Mouse (Mus musculus) urinary bladder, adult 18-20 months (tissue): Measurements from ENCODE around the gene Fgf7.

Experiments
- DNase-seq, 2 experiments: peaks; one replicate each; pipeline ENCODE4 v3.0.0; 2022; ENCODE audit warnings: low spot score in 2 of 2, mixed read lengths in 2 of 2

Fgf7 gene

DNA sequence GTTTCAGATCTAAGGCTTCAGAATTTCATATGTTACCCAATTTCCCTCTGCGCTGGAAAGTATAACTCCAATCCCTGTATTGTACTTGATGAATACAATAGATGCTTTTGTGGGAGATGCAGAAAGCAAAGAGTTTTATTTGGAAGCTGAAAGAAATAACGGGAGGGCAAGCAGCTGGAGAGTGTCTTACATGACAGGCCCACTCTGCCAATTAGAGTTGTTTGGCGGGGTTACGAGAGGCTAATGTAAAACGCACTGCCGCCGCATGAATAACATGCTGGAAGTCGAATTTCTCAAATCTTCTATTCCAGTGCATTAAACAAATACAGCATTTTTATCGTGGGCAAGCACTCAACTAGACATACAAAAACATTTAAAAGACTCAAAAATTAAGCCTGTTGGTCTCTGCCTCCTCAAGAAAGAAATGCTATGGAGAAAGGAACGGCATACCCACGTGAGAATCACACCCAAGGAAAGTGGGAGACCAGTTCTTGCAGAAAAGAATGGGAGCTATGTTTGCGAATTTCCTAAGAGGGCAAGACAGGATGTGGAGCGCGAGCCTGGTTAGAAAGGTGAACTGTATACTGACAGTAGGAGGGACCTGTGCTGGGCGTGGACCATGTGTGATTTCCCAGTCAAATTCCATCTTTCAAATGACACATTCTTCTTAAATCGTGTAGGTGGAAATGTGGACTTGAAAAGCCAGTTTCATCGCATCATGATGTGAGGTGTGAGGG, 26.7 kb downstream of the Fgf7 start:
- DNase-seq = no peak

DNA sequence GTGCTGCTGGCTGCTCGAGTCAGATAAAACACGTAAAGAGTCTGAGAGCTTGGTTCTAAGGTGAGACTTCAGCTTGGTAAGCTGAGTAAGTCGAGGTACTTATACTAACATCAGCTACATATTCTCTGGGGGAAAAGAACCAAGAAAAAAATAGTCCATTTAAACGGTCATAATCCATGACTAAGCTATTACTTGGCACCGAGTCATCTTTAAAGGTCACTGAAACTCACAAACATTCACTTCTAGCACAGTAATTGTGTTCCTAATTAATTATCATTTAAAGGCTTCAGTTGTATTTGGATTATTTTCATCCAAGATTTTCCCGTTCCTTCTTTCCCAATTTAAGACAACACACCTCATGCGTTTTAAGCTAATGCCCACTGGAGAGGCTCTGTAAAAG, 28.4 kb downstream of the Fgf7 start:
- no peak for DNase-seq

DNA sequence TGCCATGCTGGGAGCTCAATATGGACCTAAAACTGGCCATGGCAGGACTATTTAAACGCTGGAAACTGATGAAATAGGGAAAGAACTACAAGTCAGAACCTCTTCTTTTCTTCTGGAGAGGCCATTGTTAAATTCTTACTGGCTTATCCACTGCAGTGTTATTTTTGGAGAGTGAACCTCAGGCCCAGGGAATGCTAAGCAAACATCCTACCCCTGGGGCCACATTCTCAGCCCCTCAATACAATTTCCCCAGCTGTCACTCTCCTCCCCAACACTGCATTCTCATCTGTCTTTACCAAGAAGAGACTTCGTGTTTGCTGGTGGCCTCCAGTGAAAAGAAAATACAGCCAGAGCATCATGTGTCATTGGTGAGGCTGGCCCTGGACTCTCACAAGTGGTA, 30.4 kb downstream of the Fgf7 start:
- no peak for DNase-seq

- DNase-seq = no peak
Observed at GRCm38 (mm10) chr2:126065303-126065856, 30.9 kb downstream of the Fgf7 start.

GRCm38 (mm10) chr2:126069740-126070139, 35.3 kb downstream of the Fgf7 start:
- DNase-seq = no peak

GRCm38 (mm10) chr2:126073744-126074143, 39.3 kb downstream of the Fgf7 start:
- no peak for DNase-seq

DNA sequence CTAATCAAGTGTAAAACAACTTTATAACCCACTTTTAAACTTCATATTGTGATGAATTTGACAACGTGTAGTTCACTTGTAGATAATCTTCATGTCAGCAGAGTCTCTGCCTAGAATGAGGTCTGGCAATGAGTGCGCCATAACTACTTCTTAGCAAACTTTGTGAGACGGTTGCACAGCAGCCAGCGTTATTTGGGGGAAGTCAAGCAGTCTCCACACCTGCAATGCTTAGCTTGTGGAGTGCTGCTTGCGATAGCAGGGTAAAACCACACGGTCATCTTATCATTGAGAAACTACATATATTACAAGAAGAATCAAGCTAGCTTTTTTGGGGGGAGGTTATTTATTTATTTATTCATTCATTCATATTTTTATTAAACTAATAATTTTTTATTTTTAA, 42.0 kb downstream of the Fgf7 start:
- no peak for DNase-seq

DNA sequence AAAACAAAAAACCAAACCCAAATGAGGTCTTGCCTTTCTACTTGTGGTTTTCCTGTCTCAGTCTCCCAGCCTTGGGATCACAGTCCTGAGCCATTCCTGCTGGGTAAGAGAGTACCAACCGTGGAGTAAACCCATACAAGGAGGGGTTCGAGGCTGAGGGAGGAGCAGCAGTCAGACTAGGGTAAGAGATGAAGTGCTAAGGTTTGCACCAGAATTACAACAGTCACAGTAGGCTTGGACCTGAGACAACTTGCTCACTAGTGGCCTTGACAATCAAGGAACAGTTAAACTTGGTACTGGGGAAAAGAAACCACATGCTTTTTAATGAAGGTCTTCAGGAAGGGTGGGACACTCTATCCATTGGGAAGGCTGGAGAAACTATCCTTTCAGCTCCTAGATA, 44.6 kb downstream of the Fgf7 start:
- DNase-seq = no peak

- DNase-seq = no peak
Observed at GRCm38 (mm10) chr2:126084326-126084725, 49.9 kb downstream of the Fgf7 start.

GRCm38 (mm10) chr2:126086187-126086586, 51.7 kb downstream of the Fgf7 start:
- DNase-seq = no peak

DNA sequence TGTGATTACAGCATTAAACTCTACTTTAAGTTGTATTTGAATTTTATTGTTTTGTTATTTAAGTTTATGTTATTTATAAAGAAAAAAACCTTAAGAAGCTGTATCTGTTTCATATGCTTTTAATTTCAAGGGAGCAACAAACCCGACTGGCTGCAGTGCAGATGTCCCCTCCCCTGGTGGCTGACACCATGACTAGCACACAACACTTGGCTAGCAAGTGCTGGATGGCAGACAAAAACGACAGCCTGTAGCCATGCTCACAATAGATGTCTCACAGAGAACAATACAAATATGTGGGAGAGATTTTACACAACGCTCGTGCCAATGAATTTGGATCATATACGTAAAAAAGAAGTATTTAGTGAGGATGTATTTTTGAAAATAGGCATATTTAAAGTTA, 56.0 kb downstream of the Fgf7 start:
- no peak for DNase-seq

DNA sequence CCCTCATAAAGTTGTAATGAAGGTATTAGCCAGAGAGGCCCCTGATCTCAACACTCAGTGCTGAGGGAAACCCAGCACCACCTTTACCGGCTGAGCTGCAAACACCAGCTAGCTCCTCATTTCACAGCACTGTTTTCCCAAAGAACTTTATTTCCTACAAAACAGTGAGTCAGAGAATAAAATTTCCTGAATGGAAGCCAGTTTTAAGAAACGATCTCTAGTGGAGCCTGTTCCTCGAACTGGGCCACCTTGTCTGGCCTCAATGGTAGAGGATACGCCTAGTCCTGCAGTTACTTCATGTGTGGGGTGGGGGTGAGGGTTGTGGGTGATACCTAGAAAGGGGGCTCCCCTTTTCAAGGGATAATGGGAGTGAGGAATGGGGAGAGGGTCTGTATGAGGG, 60.2 kb downstream of the Fgf7 start:
- DNase-seq = no peak
